Mouse (Mus musculus): Measurements from ENCODE around the gene Pdlim4. TPM values are rescaled to one million over a fixed set of nuclear protein-coding genes. Genes with fewer than 3 reads are reported as not detected.

Gene Pdlim4
- polyA plus RNA-seq, 1 experiment from 2014 or later, result 144 TPM

DNA sequence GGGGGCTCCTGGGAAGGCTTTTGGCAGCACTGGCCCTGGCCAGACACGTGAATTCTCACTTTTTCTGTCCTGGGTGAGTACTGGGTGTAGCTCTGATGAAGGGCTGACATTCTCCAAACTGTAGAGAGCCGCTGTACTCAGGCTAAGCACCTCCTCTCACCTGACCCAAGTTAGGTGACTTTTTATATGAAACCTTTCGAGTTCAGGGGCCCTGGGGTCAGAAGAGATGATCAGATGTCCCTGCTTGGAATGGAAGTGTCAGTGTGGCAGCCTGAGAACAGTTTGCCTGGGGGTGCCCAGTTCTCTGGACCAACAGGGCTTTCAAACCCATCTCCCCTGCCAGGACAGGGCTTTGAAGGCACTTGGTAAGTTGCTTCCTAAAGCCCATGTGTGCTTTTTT, 39.3 kb upstream of the Pdlim4 start:
- H3K4me2 ChIP-seq (replicated peaks), result no peak overlapping the region
- 73% methylated on average over 3 of the region's 3 CpGs for WGBS
- no peaks in the 10 kb centered on the region for H3K36me3 ChIP-seq
- H3K4me3 ChIP-seq, result no peak overlapping the region
- ATAC-seq (ENCODE audit: insufficient number of reproducible peaks, insufficient read depth, low FRiP score, low TSS enrichment), result no peak
- no peaks in the 10 kb centered on the region for H3K27me3 ChIP-seq
- no peak overlapping the region for H3K27ac ChIP-seq
- no peaks in the 10 kb centered on the region for H3K9me3 ChIP-seq
- H3K9ac ChIP-seq, result no peak overlapping the region
- peaks cover 15% of the 10 kb centered on the region for H3K4me1 ChIP-seq

DNA sequence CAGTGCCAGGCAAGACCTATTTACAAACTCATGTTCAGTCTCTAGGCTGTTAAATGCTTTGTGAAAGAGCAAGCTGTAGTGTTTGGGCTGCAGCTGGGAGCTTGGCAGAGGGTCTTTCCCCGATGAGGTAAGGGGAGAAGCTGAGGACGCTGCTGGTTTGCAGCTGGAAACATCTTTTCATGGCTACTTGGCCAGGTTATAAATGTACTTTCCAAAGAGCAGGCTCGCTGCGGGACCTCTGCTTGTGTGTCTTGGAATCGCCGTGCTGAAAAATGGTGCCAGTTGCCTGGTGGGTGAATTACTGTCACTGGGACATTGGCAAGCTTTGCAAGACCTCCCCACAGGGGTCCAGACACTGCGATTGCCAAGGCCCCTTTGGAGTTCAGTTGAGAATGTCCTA, 38.4 kb upstream of the Pdlim4 start:
- no peak for ATAC-seq (ENCODE audit: insufficient number of reproducible peaks, insufficient read depth, low FRiP score, low TSS enrichment)
- no peaks in the 10 kb centered on the region for H3K27me3 ChIP-seq
- 87% methylated on average over 7 of the region's 7 CpGs for WGBS
- H3K4me2 ChIP-seq (replicated peaks), result no peak overlapping the region
- no peak overlapping the region for H3K27ac ChIP-seq
- H3K36me3 ChIP-seq, result no peaks in the 10 kb centered on the region
- no peak overlapping the region for H3K9ac ChIP-seq
- H3K9me3 ChIP-seq, result no peaks in the 10 kb centered on the region
- no peak overlapping the region for H3K4me3 ChIP-seq
- H3K4me1 ChIP-seq, result peaks cover 13% of the 10 kb centered on the region

DNA sequence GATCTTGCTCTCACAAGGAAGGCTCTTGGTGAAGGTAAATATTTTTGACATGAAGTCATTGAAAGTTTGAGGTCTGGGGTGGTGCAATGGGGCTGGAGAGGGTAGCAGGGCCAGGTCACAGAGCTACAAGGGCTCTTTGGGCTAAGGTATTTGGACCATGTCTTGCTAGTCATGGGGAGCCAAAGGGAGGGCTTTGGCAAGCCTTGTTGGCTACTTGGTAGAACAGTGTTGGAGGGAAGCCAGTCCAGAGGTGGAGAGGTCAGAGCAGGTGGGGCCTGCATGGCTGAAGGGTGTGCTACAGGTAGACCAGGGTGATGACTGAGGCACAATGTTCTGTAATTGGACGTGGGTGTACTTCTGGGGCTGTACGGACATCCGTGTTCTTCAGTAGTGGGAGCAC, 37.9 kb upstream of the Pdlim4 start:
- Histone ChIP-seq H3K27ac (no peak overlapping the region), H3K4me1 (peaks cover 12% of the 10 kb centered on the region), H3K9me3 (no peaks in the 10 kb centered on the region), H3K4me3 (no peak overlapping the region), H3K36me3 (no peaks in the 10 kb centered on the region), H3K27me3 (no peaks in the 10 kb centered on the region), H3K9ac (no peak overlapping the region), H3K4me2 (replicated peaks) (no peak overlapping the region)
- ATAC-seq (ENCODE audit: insufficient number of reproducible peaks, insufficient read depth, low FRiP score, low TSS enrichment), result no peak
- WGBS, result 96% methylated on average over 3 of the region's 3 CpGs

DNA sequence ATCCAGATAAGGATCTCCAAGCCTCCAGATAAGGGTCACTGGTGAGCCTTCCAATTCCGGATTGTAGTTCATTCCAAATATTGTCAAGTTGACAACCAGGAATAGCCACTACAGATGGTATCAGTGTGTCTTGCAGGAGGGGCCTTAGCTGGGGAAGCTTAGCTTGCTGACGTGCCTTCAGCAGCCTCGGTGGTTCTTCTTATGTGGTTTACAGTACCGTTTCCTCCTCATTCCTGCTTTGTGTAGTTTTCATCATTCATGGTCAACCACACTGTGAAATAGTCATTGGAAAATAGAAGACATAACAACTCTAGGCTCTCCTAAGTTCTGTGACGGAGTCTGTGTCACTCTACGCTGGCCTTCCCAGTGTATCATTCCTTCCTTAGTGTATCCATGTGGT, 36.2 kb upstream of the Pdlim4 start:
- no peak for ATAC-seq (ENCODE audit: insufficient number of reproducible peaks, insufficient read depth, low FRiP score, low TSS enrichment)
- Histone ChIP-seq H3K9me3 (no peaks in the 10 kb centered on the region), H3K36me3 (no peaks in the 10 kb centered on the region), H3K4me2 (replicated peaks) (no peak overlapping the region), H3K27me3 (no peaks in the 10 kb centered on the region), H3K27ac (no peak overlapping the region), H3K4me1 (peaks cover 18% of the 10 kb centered on the region), H3K9ac (no peak overlapping the region), H3K4me3 (no peak overlapping the region)
- WGBS, result 85% methylated on average over 6 of the region's 6 CpGs

DNA sequence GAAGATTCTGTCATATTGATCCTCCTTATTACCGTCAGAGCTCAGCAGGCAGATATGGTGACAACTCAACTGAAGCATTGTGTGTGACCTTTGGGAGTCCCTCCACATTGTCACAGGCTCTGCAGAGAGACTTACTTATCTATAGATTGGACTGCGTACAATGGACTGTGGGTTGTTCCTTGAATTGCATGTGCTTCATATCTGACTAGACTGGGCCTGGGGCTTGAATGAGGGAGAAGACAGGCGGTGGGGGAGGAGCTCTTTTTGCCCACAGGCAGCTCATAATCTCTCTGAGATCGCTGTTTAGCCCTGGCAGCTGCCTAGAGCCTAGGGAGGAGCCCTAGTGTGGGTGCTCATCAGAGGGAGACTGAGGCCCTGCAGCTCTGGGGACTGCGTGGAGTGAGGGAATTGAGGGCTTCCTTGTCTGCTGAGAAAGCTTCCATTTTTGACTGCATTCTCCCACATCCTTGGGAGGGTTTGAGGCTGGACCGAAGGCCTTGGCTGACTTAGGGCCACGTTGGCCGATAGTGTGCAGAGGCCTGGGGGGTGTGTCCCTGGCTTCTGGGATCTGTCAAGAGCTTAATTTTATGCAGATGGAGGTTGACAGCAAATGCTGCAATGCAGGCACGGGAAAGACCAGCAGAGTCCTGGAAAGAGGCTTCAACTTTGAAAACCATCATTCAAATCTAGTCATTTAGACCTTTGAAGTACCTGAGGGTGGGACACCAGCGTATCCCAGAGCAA, 34.1 kb upstream of the Pdlim4 start:
- H3K36me3 ChIP-seq, result no peaks in the 10 kb centered on the region
- ATAC-seq (ENCODE audit: insufficient number of reproducible peaks, insufficient read depth, low FRiP score, low TSS enrichment), result no peak
- H3K9ac ChIP-seq, result no peak overlapping the region
- no peak overlapping the region for H3K4me2 ChIP-seq (replicated peaks)
- H3K27me3 ChIP-seq, result no peaks in the 10 kb centered on the region
- H3K9me3 ChIP-seq, result no peaks in the 10 kb centered on the region
- no peak overlapping the region for H3K27ac ChIP-seq
- peaks cover 18% of the 10 kb centered on the region for H3K4me1 ChIP-seq
- 64% methylated on average over 10 of the region's 10 CpGs for WGBS
- H3K4me3 ChIP-seq, result no peak overlapping the region

DNA sequence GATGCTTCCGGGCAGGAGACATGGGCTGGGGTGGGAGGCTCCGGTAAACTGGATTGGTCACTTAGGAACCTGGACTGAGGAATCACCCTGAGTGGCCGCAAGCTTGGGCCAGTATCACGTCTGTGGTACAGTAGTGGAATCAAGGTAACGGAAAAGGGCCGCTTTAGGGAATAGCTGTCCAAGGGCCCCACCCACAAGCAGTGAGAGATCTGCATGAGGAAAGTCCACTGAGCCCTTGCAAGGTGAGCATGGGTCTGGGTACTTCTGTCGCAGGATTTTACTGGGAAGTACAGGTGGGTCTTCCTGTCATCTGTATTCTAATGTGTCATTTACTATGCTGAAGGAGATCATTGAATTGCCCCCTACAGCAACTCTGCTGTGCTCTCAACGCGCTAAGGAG, 32.9 kb upstream of the Pdlim4 start:
- H3K9ac ChIP-seq, result peak overlapping the region; percentile 69; the same call in 1 of the 2 replicates
- H3K36me3 ChIP-seq, result no peaks in the 10 kb centered on the region
- 68% methylated on average over 9 of the region's 9 CpGs for WGBS
- peak overlapping the region; percentile 72 for H3K4me3 ChIP-seq
- no peaks in the 10 kb centered on the region for H3K27me3 ChIP-seq
- peaks cover 18% of the 10 kb centered on the region for H3K4me1 ChIP-seq
- ATAC-seq (ENCODE audit: insufficient number of reproducible peaks, insufficient read depth, low FRiP score, low TSS enrichment), result no peak
- peak overlapping the region; percentile 98 for H3K4me2 ChIP-seq (replicated peaks)
- H3K27ac ChIP-seq, result no peak overlapping the region
- no peaks in the 10 kb centered on the region for H3K9me3 ChIP-seq

DNA sequence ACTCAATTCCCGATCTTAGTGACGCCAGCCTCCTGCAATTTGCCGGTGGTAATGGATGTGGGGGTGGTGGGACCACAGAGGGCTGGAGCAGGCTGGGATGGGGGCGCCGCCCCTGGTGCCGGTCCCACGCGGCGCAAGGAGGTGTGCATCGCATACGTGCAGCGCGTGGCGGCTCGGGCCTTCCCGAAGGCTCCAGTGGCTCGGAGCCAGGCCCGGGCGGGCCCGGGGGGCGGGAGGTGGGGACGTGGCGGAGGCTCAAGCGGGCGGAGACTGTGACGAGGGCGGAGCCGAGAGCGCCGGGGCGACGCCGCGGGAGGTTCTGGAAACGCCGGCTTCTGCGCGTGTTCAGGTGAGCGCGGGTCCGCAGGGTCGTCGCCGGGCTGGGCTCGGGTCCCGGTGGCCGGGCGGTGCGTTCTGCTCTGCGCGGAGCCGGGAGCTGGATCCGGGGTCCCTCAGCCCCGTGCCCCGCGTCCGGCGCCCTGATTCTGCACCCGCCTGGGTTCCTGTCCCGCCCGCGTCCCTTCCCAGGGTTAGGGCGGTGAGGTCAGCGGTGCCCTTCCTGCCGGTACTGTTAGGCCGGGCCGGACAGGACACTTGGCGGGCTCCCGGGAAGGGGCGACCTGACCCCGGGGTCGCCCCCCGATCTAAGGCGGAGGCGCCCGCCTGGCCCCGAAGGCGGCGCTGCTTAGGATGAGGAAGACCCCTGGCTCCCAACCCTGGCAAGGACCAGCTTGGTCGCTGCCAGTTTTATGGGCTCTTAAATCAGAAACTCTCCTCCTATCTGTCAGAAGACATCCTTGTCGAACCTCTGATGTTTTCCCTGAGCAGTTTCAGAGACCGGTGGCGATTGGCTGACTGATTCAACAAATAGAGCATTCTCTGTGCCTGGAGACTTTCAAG, 32.1 kb upstream of the Pdlim4 start:
- no peak overlapping the region for H3K27ac ChIP-seq
- peak overlapping the region; percentile 69 for H3K9ac ChIP-seq
- WGBS, result 1% methylated on average over 77 of the region's 83 CpGs

DNA sequence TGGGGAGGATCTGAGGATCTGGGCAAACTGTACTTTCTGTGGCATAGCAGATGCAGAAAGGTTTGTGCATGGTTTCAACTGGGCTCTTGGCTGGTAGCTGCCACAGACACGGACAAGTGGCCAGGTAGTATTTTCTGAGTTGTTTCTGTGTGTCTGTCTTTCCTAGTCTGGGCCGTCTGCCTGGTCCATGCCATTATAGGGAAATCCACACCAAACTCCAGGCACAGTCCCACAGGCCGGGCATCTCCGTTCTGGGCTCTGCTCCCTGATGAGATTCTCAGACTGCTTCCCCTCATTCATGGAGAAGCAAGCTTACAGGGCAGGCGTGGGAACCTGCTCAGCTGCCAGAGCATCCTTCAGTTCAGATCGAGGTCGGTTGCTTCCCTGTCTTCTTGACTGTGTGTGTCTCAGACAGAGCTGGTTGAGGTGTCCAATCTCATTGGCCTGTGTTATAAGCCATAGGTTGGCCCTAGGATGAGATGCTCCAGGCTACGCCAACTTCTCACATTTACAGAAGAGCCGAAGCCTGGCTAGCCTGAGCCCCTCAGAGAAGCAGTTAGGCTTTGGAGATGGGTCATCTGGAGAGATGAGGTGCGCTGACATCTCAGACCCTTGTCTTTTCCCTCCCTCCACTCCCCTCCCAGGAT, 31.4 kb upstream of the Pdlim4 start, which contains the start of gene P4ha2:
P4ha2 (plus strand) TSS at position 51 of the 647 bp plus-strand sequence.
- H3K27ac ChIP-seq, result no peak within 1 kb of the TSS
- peak within 1 kb of the TSS; percentile 98 for H3K4me2 ChIP-seq (replicated peaks)
- peak; percentile 28; the same call in 1 of the 2 replicates for ATAC-seq (ENCODE audit: insufficient number of reproducible peaks, insufficient read depth, low FRiP score, low TSS enrichment)
- H3K9me3 ChIP-seq, result no peaks in the 10 kb centered on the region
- H3K36me3 ChIP-seq, result no peaks in the 10 kb centered on the region
- peaks cover 18% of the 10 kb centered on the region for H3K4me1 ChIP-seq
- peak within 1 kb of the TSS; percentile 72 for H3K4me3 ChIP-seq
- peak within 1 kb of the TSS; percentile 69 for H3K9ac ChIP-seq
- WGBS, result 53% methylated on average over 10 of the region's 10 CpGs
- H3K27me3 ChIP-seq, result no peaks in the 10 kb centered on the region

More for the DNA sequence above, 32.1 kb upstream of the Pdlim4 start:
- Histone ChIP-seq H3K4me1 (peaks cover 18% of the 10 kb centered on the region), H3K9me3 (no peaks in the 10 kb centered on the region), H3K4me3 (peak overlapping the region; percentile 72), H3K27me3 (no peaks in the 10 kb centered on the region), H3K36me3 (no peaks in the 10 kb centered on the region), H3K4me2 (replicated peaks) (peak overlapping the region; percentile 98)
- ATAC-seq (ENCODE audit: insufficient number of reproducible peaks, insufficient read depth, low FRiP score, low TSS enrichment), result peak; percentile 88

DNA sequence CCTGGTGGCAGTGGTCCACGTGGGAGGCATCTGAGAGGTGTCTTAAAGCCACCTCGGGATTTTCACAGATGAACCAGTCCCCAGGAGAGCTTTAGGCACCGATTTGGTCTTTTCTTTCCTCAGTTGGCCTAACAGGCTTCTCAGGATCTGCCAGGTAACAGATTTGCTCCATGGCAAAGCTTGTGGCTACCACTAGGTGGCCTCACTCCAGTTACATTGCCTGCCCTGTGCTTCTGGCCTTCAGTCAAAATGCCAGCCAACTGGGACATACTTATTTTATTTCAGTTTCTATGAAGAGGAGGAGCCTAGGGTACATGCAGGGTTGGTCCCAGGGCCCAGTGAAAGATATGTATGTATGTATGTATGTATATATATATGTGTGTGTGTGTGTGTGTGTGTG, 24.2 kb upstream of the Pdlim4 start:
- no peak for ATAC-seq (ENCODE audit: insufficient number of reproducible peaks, insufficient read depth, low FRiP score, low TSS enrichment)
- 9% methylated on average over 3 of the region's 3 CpGs for WGBS
- Histone ChIP-seq H3K4me2 (replicated peaks) (no peak overlapping the region), H3K27me3 (no peaks in the 10 kb centered on the region), H3K9me3 (no peaks in the 10 kb centered on the region), H3K36me3 (no peaks in the 10 kb centered on the region), H3K9ac (no peak overlapping the region), H3K27ac (peak overlapping the region; percentile 11; the same call in 1 of the 2 replicates), H3K4me3 (no peak overlapping the region), H3K4me1 (peaks cover 12% of the 10 kb centered on the region)

DNA sequence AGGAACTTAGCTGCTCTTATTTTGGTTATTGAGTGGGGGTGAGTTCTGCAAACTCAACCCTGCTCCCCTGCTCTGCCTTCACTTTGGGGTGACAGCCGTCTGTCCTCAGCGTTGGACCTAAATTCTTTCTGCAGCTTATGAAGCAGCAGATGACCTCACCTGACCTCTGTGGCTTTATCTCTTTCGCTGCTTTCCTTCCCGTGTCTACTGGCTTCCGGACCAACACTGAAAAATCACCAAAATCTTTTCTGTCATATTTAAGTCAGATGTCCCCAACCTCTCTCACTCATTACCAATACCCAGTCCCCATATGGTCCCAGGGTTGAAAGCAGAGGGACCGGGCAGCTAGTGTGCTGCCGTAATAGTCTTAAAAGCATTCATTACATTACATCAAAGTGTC, 23.4 kb upstream of the Pdlim4 start:
- no peak overlapping the region for H3K4me3 ChIP-seq
- H3K9me3 ChIP-seq, result no peaks in the 10 kb centered on the region
- H3K27me3 ChIP-seq, result no peaks in the 10 kb centered on the region
- WGBS, result 59% methylated on average over 7 of the region's 7 CpGs
- no peak for ATAC-seq (ENCODE audit: insufficient number of reproducible peaks, insufficient read depth, low FRiP score, low TSS enrichment)
- H3K9ac ChIP-seq, result no peak overlapping the region
- H3K36me3 ChIP-seq, result no peaks in the 10 kb centered on the region
- H3K4me1 ChIP-seq, result peaks cover 12% of the 10 kb centered on the region
- no peak overlapping the region for H3K27ac ChIP-seq
- H3K4me2 ChIP-seq (replicated peaks), result no peak overlapping the region

DNA sequence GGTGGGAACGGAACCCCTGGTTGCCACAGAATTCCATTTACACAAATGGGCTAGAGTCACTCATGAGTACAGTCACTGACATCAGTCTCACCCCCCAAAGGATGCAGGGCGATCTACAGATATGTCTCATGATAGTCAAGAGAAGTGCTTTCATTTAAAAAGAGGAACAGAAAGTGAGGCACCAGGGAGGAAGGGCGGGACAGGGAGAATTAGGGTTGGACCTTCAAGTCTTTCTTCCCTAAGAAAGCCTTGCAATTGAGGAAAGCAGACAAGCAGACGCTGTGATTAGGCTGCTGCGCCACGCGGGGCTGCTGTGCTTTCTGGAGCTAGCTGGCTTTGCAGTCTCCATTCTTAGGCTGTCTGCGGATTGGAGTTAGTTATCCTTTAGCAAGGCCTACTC, 22.9 kb upstream of the Pdlim4 start:
- ATAC-seq (ENCODE audit: insufficient number of reproducible peaks, insufficient read depth, low FRiP score, low TSS enrichment), result no peak
- no peak overlapping the region for H3K4me3 ChIP-seq
- no peaks in the 10 kb centered on the region for H3K27me3 ChIP-seq
- H3K36me3 ChIP-seq, result no peaks in the 10 kb centered on the region
- peaks cover 12% of the 10 kb centered on the region for H3K4me1 ChIP-seq
- H3K4me2 ChIP-seq (replicated peaks), result no peak overlapping the region
- no peak overlapping the region for H3K9ac ChIP-seq
- H3K27ac ChIP-seq, result no peak overlapping the region
- no peaks in the 10 kb centered on the region for H3K9me3 ChIP-seq
- 57% methylated on average over 8 of the region's 8 CpGs for WGBS
